Mouse (Mus musculus): ENCODE results near the gene Gm6583. TPM values are rescaled to one million over a fixed set of nuclear protein-coding genes. Genes with fewer than 3 reads are reported as not detected.
A peak's percentile ranks its signal among the peaks of the same experiment; 100 is the strongest.

Gene Gm6583
- polyA plus RNA-seq, 1 experiment from 2014 or later: 0.33 TPM

- Histone ChIP-seq H3K4me2 (no peak overlapping the region), H3K9ac (no peak overlapping the region), H3K4me1 (peaks cover 7% of the 10 kb centered on the region; the same call in 1 of the 2 replicates), H3K27ac (no peak overlapping the region), H3K9me3 (no peaks in the 10 kb centered on the region), H3K27me3 (no peaks in the 10 kb centered on the region), H3K4me3 (no peak overlapping the region), H3K36me3 (peaks cover 70% of the 10 kb centered on the region)
- WGBS: 85% methylated on average over 4 of the region's 4 CpGs
- ATAC-seq (ENCODE audit: insufficient number of reproducible peaks, low FRiP score, low TSS enrichment, low read depth): no peak
Measured at GRCm38 (mm10) chr5:112367338-112367737, 11.5 kb upstream of the Gm6583 start.

GRCm38 (mm10) chr5:112366879-112367278, 11.0 kb upstream of the Gm6583 start:
- ATAC-seq (ENCODE audit: insufficient number of reproducible peaks, low FRiP score, low TSS enrichment, low read depth): no peak
- peaks cover 74% of the 10 kb centered on the region for H3K36me3 ChIP-seq
- H3K27ac ChIP-seq: no peak overlapping the region
- H3K9ac ChIP-seq: no peak overlapping the region
- H3K27me3 ChIP-seq: no peaks in the 10 kb centered on the region
- H3K4me3 ChIP-seq: no peak overlapping the region
- WGBS: 92% methylated on average over 6 of the region's 6 CpGs
- no peaks in the 10 kb centered on the region for H3K9me3 ChIP-seq
- H3K4me2 ChIP-seq: no peak overlapping the region
- peaks cover 7% of the 10 kb centered on the region; the same call in 1 of the 2 replicates for H3K4me1 ChIP-seq

- no peak overlapping the region for H3K4me2 ChIP-seq
- H3K4me1 ChIP-seq: peaks cover 7% of the 10 kb centered on the region; the same call in 1 of the 2 replicates
- WGBS: 33% methylated on average over 10 of the region's 10 CpGs
- H3K9ac ChIP-seq: no peak overlapping the region
- no peak overlapping the region for H3K4me3 ChIP-seq
- peaks cover 56% of the 10 kb centered on the region for H3K36me3 ChIP-seq
- H3K9me3 ChIP-seq: no peaks in the 10 kb centered on the region
- ATAC-seq (ENCODE audit: insufficient number of reproducible peaks, low FRiP score, low TSS enrichment, low read depth): peak; percentile 38
- H3K27ac ChIP-seq: 0 out of 2 replicates have a peak overlapping the region, but pooled peaks have one; percentile 18
- H3K27me3 ChIP-seq: no peaks in the 10 kb centered on the region
Measured at GRCm38 (mm10) chr5:112364184-112364797, 8.5 kb upstream of the Gm6583 start.

GRCm38 (mm10) chr5:112360077-112360476, 4.2 kb upstream of the Gm6583 start:
- Histone ChIP-seq H3K9ac (no peak overlapping the region), H3K27me3 (no peaks in the 10 kb centered on the region), H3K9me3 (no peaks in the 10 kb centered on the region), H3K4me3 (no peak overlapping the region), H3K4me2 (no peak overlapping the region), H3K36me3 (peaks cover 53% of the 10 kb centered on the region), H3K4me1 (peaks cover 7% of the 10 kb centered on the region; the same call in 1 of the 2 replicates), H3K27ac (no peak overlapping the region)
- 75% methylated on average over 3 of the region's 3 CpGs for WGBS
- ATAC-seq (ENCODE audit: insufficient number of reproducible peaks, low FRiP score, low TSS enrichment, low read depth): no peak

- peaks cover 53% of the 10 kb centered on the region for H3K36me3 ChIP-seq
- no peak overlapping the region for H3K27ac ChIP-seq
- no peak overlapping the region for H3K4me3 ChIP-seq
- no peaks in the 10 kb centered on the region for H3K9me3 ChIP-seq
- no peak overlapping the region for H3K4me2 ChIP-seq
- H3K27me3 ChIP-seq: no peaks in the 10 kb centered on the region
- H3K9ac ChIP-seq: no peak overlapping the region
- WGBS: 79% methylated on average over 4 of the region's 4 CpGs
- 0 out of 2 replicates have a peak, but pooled peaks cover 7% of the 10 kb centered on the region for H3K4me1 ChIP-seq
- ATAC-seq (ENCODE audit: insufficient number of reproducible peaks, low FRiP score, low TSS enrichment, low read depth): no peak
Measured at GRCm38 (mm10) chr5:112359520-112359919, 3.7 kb upstream of the Gm6583 start.

- H3K27me3 ChIP-seq: no peaks in the 10 kb centered on the region
- no peak overlapping the region for H3K27ac ChIP-seq
- ATAC-seq (ENCODE audit: insufficient number of reproducible peaks, low FRiP score, low TSS enrichment, low read depth): no peak
- peaks cover 63% of the 10 kb centered on the region for H3K36me3 ChIP-seq
- H3K9me3 ChIP-seq: no peaks in the 10 kb centered on the region
- H3K9ac ChIP-seq: no peak overlapping the region
- H3K4me3 ChIP-seq: no peak overlapping the region
- H3K4me2 ChIP-seq: no peak overlapping the region
- no peaks in the 10 kb centered on the region for H3K4me1 ChIP-seq
- 91% methylated on average over 9 of the region's 9 CpGs for WGBS
Measured at GRCm38 (mm10) chr5:112356322-112356721, 489 bp upstream of the Gm6583 start.

- H3K4me1 ChIP-seq: no peaks in the 10 kb centered on the region
- no peaks in the 10 kb centered on the region for H3K27me3 ChIP-seq
- ATAC-seq (ENCODE audit: insufficient number of reproducible peaks, low FRiP score, low TSS enrichment, low read depth): no peak
- peaks cover 71% of the 10 kb centered on the region for H3K36me3 ChIP-seq
- H3K4me2 ChIP-seq: no peak overlapping the region
- H3K4me3 ChIP-seq: no peak overlapping the region
- H3K9me3 ChIP-seq: no peaks in the 10 kb centered on the region
- WGBS: 87% methylated on average over 6 of the region's 6 CpGs
- no peak overlapping the region for H3K27ac ChIP-seq
- no peak overlapping the region for H3K9ac ChIP-seq
Measured at GRCm38 (mm10) chr5:112355493-112355892, 340 bp downstream of the Gm6583 start.

GRCm38 (mm10) chr5:112349169-112349568, 6.7 kb downstream of the Gm6583 start:
- peaks cover 74% of the 10 kb centered on the region for H3K36me3 ChIP-seq
- no peak for ATAC-seq (ENCODE audit: insufficient number of reproducible peaks, low FRiP score, low TSS enrichment, low read depth)
- WGBS: 95% methylated on average over 8 of the region's 8 CpGs
- no peak overlapping the region for H3K27ac ChIP-seq
- no peaks in the 10 kb centered on the region for H3K27me3 ChIP-seq
- H3K4me1 ChIP-seq: peaks cover 14% of the 10 kb centered on the region
- no peaks in the 10 kb centered on the region for H3K9me3 ChIP-seq
- no peak overlapping the region for H3K9ac ChIP-seq
- no peak overlapping the region for H3K4me2 ChIP-seq
- H3K4me3 ChIP-seq: no peak overlapping the region

GRCm38 (mm10) chr5:112346211-112346965, 9.4 kb downstream of the Gm6583 start:
- no peak for ATAC-seq (ENCODE audit: insufficient number of reproducible peaks, low FRiP score, low TSS enrichment, low read depth)
- no peaks in the 10 kb centered on the region for H3K9me3 ChIP-seq
- H3K27ac ChIP-seq: no peak overlapping the region
- H3K9ac ChIP-seq: no peak overlapping the region
- WGBS: 82% methylated on average over 16 of the region's 16 CpGs
- no peak overlapping the region for H3K4me2 ChIP-seq
- no peaks in the 10 kb centered on the region for H3K27me3 ChIP-seq
- no peak overlapping the region for H3K4me3 ChIP-seq
- H3K4me1 ChIP-seq: peaks cover 33% of the 10 kb centered on the region
- H3K36me3 ChIP-seq: peaks cover 51% of the 10 kb centered on the region

GRCm38 (mm10) chr5:112344092-112344960, 11.5 kb downstream of the Gm6583 start:
- H3K4me1 ChIP-seq: peaks cover 38% of the 10 kb centered on the region
- no peaks in the 10 kb centered on the region for H3K27me3 ChIP-seq
- H3K27ac ChIP-seq: no peak overlapping the region
- no peak overlapping the region for H3K9ac ChIP-seq
- peak overlapping the region; percentile 76; the same call in 1 of the 2 replicates for H3K4me2 ChIP-seq
- H3K36me3 ChIP-seq: peaks cover 46% of the 10 kb centered on the region
- no peak for ATAC-seq (ENCODE audit: insufficient number of reproducible peaks, low FRiP score, low TSS enrichment, low read depth)
- 78% methylated on average over 6 of the region's 6 CpGs for WGBS
- no peaks in the 10 kb centered on the region for H3K9me3 ChIP-seq
- no peak overlapping the region for H3K4me3 ChIP-seq

- Histone ChIP-seq H3K4me2 (peak overlapping the region; percentile 76), H3K27me3 (no peaks in the 10 kb centered on the region), H3K4me3 (peak overlapping the region; percentile 98), H3K4me1 (peaks cover 38% of the 10 kb centered on the region), H3K27ac (peak overlapping the region; percentile 68; the same call in 1 of the 2 replicates), H3K9me3 (no peaks in the 10 kb centered on the region), H3K36me3 (peaks cover 45% of the 10 kb centered on the region), H3K9ac (peak overlapping the region; percentile 91)
- ATAC-seq (ENCODE audit: insufficient number of reproducible peaks, low FRiP score, low TSS enrichment, low read depth): no peak
- WGBS: under 1% methylated on average over 24 of the region's 24 CpGs
Measured at GRCm38 (mm10) chr5:112343205-112343595, 12.6 kb downstream of the Gm6583 start.

All from limb, embryonic 15.5 days (tissue).